Mouse (Mus musculus): ENCODE results near the gene Prkcz.

DNA sequence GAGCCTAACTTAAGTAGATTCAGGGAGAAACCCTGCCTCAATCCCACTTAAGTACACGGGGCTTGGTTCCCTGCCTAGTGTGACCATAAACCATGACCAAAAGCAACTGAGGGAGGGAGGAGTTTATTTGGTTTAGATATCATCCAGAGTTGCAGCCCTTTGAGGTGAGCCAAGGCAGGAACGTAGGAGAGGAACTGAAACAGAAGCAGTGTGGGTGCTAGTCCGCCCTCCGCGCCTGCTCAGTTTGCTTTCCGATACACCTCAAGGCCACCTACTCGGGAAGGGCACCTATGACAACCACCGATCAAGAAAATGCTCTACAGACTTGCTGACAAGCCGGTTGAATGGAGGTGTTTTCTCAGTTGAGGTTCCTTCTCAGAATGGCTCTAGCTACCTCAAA, 6.6 kb upstream of the Prkcz start:
- TF ChIP-seq CTCF (IDR thresholded peaks at IDR 0.05; ENCODE audit: low read depth, low read length) (no peak), POLR2A (IDR thresholded peaks at IDR 0.05; ENCODE audit: insufficient read depth, low read length) (no peak)
